Mouse (Mus musculus) forebrain, postnatal 0 days (tissue): Measurements from ENCODE around the gene Rpl4. TPM values are rescaled to one million over a fixed set of nuclear protein-coding genes. Genes with fewer than 3 reads are reported as not detected.
A peak's percentile ranks its signal among the peaks of the same experiment; 100 is the strongest.
"Not testable (repeated sequence)": the region's sequence is repeated elsewhere in the genome, so short reads cannot be mapped to it uniquely, and the experiment has no call there.

Experiments
- ATAC-seq: fragments of 200-750 bp; cut with Nextera tagmentation; 2 replicates; pipeline ENCODE4 v1.8.0; 2017; ENCODE audit warnings: mild to moderate bottlenecking, moderate library complexity
- DNase-seq: peaks from one replicate; pipeline ENCODE4 v3.0.0-alpha.2; 2015
- H3K27ac ChIP-seq: fragments of 300-500 bp; sonication (generic); 2 replicates; pipeline ENCODE4 v1.5.1; 2014; ENCODE audit warnings: low read depth, mild to moderate bottlenecking, antibody characterized with exemption, low read length, moderate library complexity, mixed read lengths
- H3K27me3 ChIP-seq: fragments of 300-500 bp; sonication (generic); 2 replicates; pipeline ENCODE4 v1.6.1; 2014; ENCODE audit warnings: mild to moderate bottlenecking, low read length, mixed read lengths; ENCODE audit not compliant: insufficient read depth
- H3K36me3 ChIP-seq: fragments of 300-500 bp; sonication (generic); 2 replicates; pipeline ENCODE4 v1.6.1; 2014; ENCODE audit warnings: mild to moderate bottlenecking, moderate library complexity; ENCODE audit not compliant: insufficient read depth
- H3K4me1 ChIP-seq: fragments of 300-500 bp; sonication (generic); 2 replicates; pipeline ENCODE4 v1.6.1; 2014; ENCODE audit warnings: antibody characterized with exemption; ENCODE audit not compliant: insufficient read depth
- H3K4me2 ChIP-seq: fragments of 300-500 bp; sonication (generic); 2 replicates; pipeline ENCODE4 v1.6.1; 2014; ENCODE audit warnings: low read depth, mild to moderate bottlenecking, moderate library complexity
- H3K4me3 ChIP-seq: fragments of 300-500 bp; sonication (generic); 2 replicates; pipeline ENCODE4 v1.5.1; 2014; ENCODE audit warnings: low read depth, low read length, mixed read lengths
- H3K9ac ChIP-seq: fragments of 300-500 bp; sonication (generic); 2 replicates; pipeline ENCODE4 v1.6.1; 2014; ENCODE audit warnings: mild to moderate bottlenecking
- H3K9me3 ChIP-seq: fragments of 300-500 bp; sonication (generic); 2 replicates; pipeline ENCODE4 v1.6.1; 2016; ENCODE audit warnings: low read length
- CTCF ChIP-seq: sonication (generic); IDR thresholded peaks from 2 replicates; pipeline ENCODE4 v1.5.1; 2016; ENCODE audit warnings: antibody characterized with exemption, control low read depth, low read depth
- WGBS: fragments of 180-500 bp; shearing (Covaris S2); extraction: QIAGEN DNeasy Blood & Tissue Kit; methylation state at CpG from one replicate; pipeline ENCODE4 v1.1.7; 2014; 5-methylcytosine and 5-hydroxymethylcytosine counted together
- polyA plus RNA-seq: library from polyadenylated mRNA; unstranded; fragments of >200 nt; fragmentation: Nextera tagmentation; extraction: Ambion mirVana; gene quantifications from 2 replicates; pipeline ENCODE4 v1.2.1, GENCODE M21; 2015
- total RNA-seq: library from RNA; depleted of rRNA; stranded (reverse); fragments of >200 nt; gene quantifications from 2 replicates; pipeline ENCODE4 v1.2.3, GENCODE M21; 2014

Gene Rpl4
- total and polyA plus RNA-seq, 2 experiments from 2014 or later, result 693 to 957 TPM

DNA sequence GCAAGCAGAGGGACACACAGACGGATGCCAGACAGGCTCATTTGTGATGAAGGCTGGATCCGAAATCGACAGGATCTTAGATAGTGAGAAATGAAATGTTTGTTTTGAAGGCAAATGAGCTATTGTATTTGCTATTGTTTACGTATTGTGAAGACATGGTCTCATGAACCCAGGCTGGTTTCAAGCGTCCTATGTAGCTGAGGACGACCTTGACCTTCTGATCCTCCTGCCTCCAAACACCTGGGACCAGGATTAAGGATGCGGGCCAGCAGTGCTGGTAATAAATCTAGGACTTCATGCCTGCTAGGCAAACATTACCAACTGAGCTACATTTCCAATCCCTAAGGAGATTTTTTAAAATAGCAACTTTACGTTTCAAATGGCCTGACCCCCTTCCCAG lies 24.3 kb downstream of the Rpl4 start:
- no peak for DNase-seq
- no peak for ATAC-seq
- H3K4me1 ChIP-seq, result no peaks in the 10 kb centered on the region
- peaks cover 15% of the 10 kb centered on the region for H3K36me3 ChIP-seq
- no peak overlapping the region for H3K27ac ChIP-seq
- 90% methylated on average over 8 of the region's 8 CpGs for WGBS
- no peak overlapping the region for H3K4me3 ChIP-seq
- TF ChIP-seq CTCF, result no peak
- no peaks in the 10 kb centered on the region for H3K9me3 ChIP-seq
- no peak overlapping the region for H3K4me2 ChIP-seq
- no peak overlapping the region for H3K9ac ChIP-seq
- H3K27me3 ChIP-seq, result no peaks in the 10 kb centered on the region

DNA sequence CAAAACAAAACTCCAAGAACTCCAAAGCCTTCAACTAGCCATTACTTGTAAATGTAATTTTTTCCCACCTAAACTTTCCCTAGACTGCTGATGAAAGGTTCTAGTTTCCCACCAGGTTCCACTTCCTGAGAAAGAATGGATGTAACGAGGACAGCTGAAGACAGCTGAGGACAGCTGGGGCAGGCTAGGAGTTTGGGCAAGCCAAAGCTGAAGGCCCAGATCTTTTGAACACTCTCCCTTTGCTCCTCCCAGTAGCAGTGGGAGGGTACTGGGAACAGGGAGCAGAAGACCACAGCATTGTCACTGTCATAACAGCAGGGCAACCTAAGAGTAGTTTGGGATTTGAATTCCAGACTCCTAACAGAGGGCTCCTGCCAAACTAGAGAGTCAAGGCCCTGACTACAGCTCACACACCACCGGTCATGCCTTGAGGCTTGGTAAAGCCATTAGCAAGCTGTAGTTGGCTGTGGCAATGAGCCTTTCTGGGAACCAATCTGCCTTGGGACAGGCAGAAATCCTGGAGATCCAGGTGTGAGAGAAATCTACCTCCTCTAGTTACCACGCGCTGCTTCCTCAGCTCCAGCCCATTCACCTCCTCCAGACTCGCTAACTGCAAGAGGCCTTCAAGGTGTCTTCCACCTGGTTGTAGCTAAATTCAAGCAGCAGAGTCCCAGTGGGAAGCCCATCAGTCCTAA lies 25.0 kb downstream of the Rpl4 start:
- Histone ChIP-seq H3K36me3 (peaks cover 8% of the 10 kb centered on the region; the same call in 1 of the 2 replicates), H3K27me3 (no peaks in the 10 kb centered on the region), H3K4me3 (no peak overlapping the region), H3K4me2 (no peak overlapping the region), H3K9me3 (no peaks in the 10 kb centered on the region), H3K4me1 (no peaks in the 10 kb centered on the region), H3K9ac (no peak overlapping the region), H3K27ac (no peak overlapping the region)
- DNase-seq (no peak), ATAC-seq (no peak)
- WGBS, result 95% methylated on average over 5 of the region's 5 CpGs
- no peak for TF ChIP-seq CTCF

DNA sequence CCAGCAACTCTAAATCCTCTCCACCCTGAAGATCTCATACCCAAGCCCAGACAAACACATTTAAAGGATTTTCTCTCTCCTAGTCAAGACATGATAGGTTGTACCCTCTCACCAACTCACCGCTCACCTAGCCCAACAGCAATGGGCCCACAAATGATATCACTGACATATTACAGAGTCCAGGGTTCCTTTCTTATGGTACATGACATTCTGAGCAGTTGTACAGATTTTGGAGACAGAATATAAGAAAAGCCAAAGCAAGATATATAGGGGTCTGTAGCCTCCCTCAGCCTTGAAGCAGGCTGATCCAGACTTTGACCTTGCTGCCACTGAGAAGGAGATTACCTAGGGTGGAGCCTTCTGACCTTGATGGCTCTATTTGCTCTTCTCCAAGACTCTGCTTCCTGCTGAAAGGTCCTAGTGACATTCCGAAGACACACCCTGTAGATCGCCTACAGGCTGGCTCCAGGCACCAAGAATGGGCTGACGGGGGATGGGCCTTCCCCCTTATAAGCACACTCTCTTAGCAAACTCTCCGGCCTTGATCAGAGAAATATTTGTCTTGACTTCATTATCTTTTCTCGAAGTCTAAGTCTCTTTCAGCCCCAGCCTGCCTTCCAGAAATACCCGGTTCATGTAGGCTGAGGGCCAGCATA lies 25.7 kb downstream of the Rpl4 start:
- not testable (repeated sequence) for H3K4me3 ChIP-seq, ATAC-seq, H3K36me3 ChIP-seq, H3K27ac ChIP-seq, H3K27me3 ChIP-seq, H3K9ac ChIP-seq, DNase-seq, H3K4me1 ChIP-seq, H3K9me3 ChIP-seq, H3K4me2 ChIP-seq
- 95% methylated on average over 7 of the region's 7 CpGs for WGBS

DNA sequence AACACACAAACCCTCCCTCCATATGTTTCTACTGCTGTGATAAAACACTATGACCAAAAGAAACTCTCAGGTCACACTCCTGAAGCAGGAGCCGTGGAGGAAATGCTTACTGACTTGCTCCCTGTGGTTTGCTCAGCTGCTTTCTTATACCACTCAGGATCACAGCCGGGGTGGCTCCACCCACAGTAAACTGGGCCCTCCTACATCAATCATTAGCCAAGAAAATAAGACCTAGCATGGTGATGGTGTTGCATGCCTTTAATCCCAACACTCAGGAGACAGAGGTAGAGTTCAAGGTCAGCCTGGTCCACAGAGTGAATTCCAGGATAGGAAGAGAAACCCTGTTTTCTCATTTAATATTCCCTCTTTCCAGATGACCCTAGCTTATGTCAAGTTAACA lies 26.7 kb downstream of the Rpl4 start:
- no peak overlapping the region for H3K4me3 ChIP-seq
- H3K9ac ChIP-seq, result no peak overlapping the region
- 0 out of 2 replicates have a peak, but pooled peaks cover 3% of the 10 kb centered on the region for H3K36me3 ChIP-seq
- ATAC-seq (no peak), DNase-seq (no peak)
- H3K9me3 ChIP-seq, result no peaks in the 10 kb centered on the region
- no peak overlapping the region for H3K27ac ChIP-seq
- H3K27me3 ChIP-seq, result no peaks in the 10 kb centered on the region
- H3K4me1 ChIP-seq, result no peaks in the 10 kb centered on the region
- no peak overlapping the region for H3K4me2 ChIP-seq
- WGBS, result 80% methylated on average over 2 of the region's 2 CpGs
- TF ChIP-seq CTCF, result no peak

DNA sequence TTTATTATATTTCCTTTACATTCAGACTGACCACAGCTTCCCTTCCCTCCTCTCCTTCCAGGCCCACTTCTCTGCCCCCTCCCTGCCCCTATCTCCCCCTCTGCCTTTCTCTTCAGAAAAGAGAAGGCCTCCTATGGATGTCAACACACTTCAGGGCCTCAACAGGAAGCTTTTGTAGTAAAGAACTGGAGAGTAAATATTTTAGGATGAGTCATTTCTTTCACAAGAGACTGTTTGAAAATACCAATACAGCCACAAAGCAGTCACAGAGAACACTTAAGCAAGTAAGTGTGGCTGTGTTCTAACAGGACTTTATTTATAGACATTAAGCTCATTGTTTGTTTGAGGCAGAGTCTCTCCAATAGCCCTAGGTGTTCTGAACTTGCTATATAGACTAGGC lies 29.2 kb downstream of the Rpl4 start:
- Histone ChIP-seq H3K4me2 (no peak overlapping the region), H3K4me1 (no peaks in the 10 kb centered on the region), H3K27me3 (no peaks in the 10 kb centered on the region), H3K36me3 (0 out of 2 replicates have a peak, but pooled peaks cover 3% of the 10 kb centered on the region), H3K9me3 (no peaks in the 10 kb centered on the region), H3K9ac (no peak overlapping the region), H3K4me3 (no peak overlapping the region), H3K27ac (no peak overlapping the region)
- no peak for TF ChIP-seq CTCF
- ATAC-seq, result no peak
- no peak for DNase-seq

DNA sequence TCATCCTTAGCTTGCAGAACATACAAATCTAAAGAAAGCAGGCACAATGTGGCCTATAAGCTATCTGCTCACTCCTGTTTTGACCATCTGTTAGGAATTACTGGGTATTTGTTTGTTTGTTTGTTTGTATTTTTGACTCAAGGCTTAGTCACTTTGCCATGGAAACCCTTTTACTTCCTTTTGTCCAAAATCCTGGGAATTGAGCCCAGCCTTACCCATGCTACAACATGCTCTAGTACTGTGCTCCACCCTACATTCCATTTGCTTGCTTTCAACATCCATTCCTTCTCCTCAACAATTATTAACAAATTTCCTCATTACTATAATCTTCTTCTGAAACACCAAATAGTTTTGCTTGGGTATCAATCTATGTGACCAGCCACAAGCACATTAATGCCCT lies 29.7 kb downstream of the Rpl4 start:
- no peak for TF ChIP-seq CTCF
- DNase-seq (no peak), ATAC-seq (no peak)
- no peak overlapping the region for H3K27ac ChIP-seq
- no peaks in the 10 kb centered on the region for H3K9me3 ChIP-seq
- no peaks in the 10 kb centered on the region for H3K4me1 ChIP-seq
- H3K36me3 ChIP-seq, result 0 out of 2 replicates have a peak, but pooled peaks cover 3% of the 10 kb centered on the region
- no peak overlapping the region for H3K4me2 ChIP-seq
- H3K27me3 ChIP-seq, result no peaks in the 10 kb centered on the region
- no peak overlapping the region for H3K9ac ChIP-seq
- no peak overlapping the region for H3K4me3 ChIP-seq

DNA sequence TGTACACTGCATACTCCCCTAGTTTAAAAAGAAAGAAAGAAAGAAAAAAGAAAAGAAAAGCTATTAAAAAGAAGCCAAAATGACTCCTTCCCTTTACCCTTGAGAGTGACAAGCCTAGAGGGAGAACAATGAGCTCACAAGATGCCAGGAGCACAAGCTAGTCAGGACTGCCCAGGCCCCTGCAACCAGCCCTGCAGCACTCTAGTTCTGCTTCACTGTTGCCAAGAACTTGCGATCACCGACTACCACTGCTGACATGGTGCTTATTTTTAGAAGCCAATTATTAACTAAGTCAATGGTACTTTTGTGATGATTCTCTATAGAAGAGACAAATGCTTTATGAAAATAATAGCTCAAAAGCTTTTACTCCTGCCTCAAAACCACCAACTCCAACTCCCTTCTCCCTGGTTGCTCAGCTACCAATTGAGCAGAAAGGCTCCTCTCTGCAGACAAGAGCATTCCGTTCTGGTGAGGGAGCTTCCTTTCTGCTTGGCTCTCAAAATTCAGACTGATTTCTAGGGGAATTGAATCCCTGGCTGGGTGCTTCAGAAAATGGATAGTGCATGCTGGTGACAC lies 34.4 kb downstream of the Rpl4 start:
- no peak overlapping the region for H3K4me3 ChIP-seq
- WGBS, result 55% methylated on average over 3 of the region's 3 CpGs
- no peaks in the 10 kb centered on the region for H3K4me1 ChIP-seq
- DNase-seq (peak; percentile 10), ATAC-seq (peak; percentile 76)
- H3K36me3 ChIP-seq, result no peaks in the 10 kb centered on the region
- no peak for TF ChIP-seq CTCF
- H3K4me2 ChIP-seq, result no peak overlapping the region
- no peaks in the 10 kb centered on the region for H3K9me3 ChIP-seq
- H3K27me3 ChIP-seq, result no peaks in the 10 kb centered on the region
- H3K27ac ChIP-seq, result peak overlapping the region; percentile 59
- no peak overlapping the region for H3K9ac ChIP-seq
